Mouse (Mus musculus) c-Kit-negative CD71-positive TER-119-positive erythroid progenitor cells, embryonic 14.5 days (primary cell): Measurements from ENCODE around the gene Gm5741.
A peak's percentile ranks its signal among the peaks of the same experiment; 100 is the strongest.

Experiments
- DNase-seq: peaks from one replicate; pipeline ENCODE4 v3.0.0-alpha.2; 2013; ENCODE audit warnings: low read depth, low spot score

The Gm5741 gene

GRCm38 (mm10) chr8:85027922-85028321 lies 39.9 kb downstream of the Gm5741 start:
- DNase-seq: no peak

- peak; percentile 32 for DNase-seq
These were observed 40.3 kb downstream of the Gm5741 start for GRCm38 (mm10) chr8:85027516-85027855.

GRCm38 (mm10) chr8:85026670-85027515 lies 40.9 kb downstream of the Gm5741 start, which contains the start of gene Trir:
TSS of gene Trir (plus strand) at chr8:85026823.
- peak; percentile 99 for DNase-seq

GRCm38 (mm10) chr8:85025098-85025932 lies 42.5 kb downstream of the Gm5741 start, which contains the start of gene Asna1:
TSS of gene Asna1 (minus strand) at chr8:85025281.
- peak; percentile 87 for DNase-seq

- no peak for DNase-seq
These were observed 43.9 kb downstream of the Gm5741 start for GRCm38 (mm10) chr8:85023846-85024245.

GRCm38 (mm10) chr8:85021514-85022055 lies 46.2 kb downstream of the Gm5741 start:
- DNase-seq: no peak
